Mouse (Mus musculus): ENCODE data around the gene Klra2. TPM values are rescaled to one million over a fixed set of nuclear protein-coding genes. Genes with fewer than 3 reads are reported as not detected.

Klra2 gene
- polyA plus RNA-seq, 1 experiment from 2014 or later = not detected

DNA sequence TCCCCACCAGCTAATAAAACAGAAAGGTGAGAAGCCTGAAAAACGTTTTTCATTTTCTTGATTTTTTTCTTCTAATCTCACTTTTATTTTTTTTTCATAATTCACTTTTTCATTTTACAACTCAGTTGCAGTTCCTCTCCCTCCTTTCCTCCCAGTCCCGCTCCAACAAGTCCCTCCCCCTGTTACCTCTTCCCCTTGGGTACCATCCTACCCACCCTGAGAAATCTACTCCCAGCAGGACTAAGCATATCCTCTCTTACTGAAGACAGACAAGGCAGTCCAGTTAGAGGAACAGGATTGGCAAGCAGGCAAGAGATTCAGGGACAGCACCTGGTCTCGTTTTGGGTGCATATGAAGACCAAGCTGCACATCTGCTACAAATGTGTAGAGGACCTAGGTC lies 15.6 kb upstream of the Klra2 start:
- no peak overlapping the region for H3K9ac ChIP-seq (replicated peaks)
- H3K4me2 ChIP-seq (replicated peaks) = no peak overlapping the region
- H3K4me3 ChIP-seq = no peak overlapping the region
- H3K27me3 ChIP-seq = no peaks in the 10 kb centered on the region
- ATAC-seq (replicated peaks) = no peak
- no peaks in the 10 kb centered on the region for H3K4me1 ChIP-seq
- H3K36me3 ChIP-seq = no peaks in the 10 kb centered on the region
- WGBS = 73% methylated on average over 3 of the region's 3 CpGs
- no peaks in the 10 kb centered on the region for H3K9me3 ChIP-seq
- H3K27ac ChIP-seq (replicated peaks) = no peak overlapping the region

DNA sequence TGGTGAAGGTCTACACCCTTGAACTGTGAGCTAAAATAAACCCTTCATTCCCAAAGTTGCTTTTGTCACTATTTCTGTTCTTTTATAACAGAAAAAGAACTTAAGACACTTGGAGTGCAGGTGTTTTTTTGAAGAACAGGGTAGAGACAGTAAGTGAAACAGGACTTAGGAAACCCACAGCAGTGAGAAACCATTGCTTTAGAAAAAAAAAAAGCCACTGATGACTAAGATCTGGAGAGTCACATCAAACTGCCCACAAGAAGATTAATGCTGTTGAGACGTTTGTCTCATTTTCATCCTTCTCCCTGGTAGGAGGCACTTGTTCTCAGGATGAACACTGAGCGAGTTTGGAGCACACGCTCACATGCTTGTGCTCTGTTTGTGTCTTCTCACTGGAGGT lies 14.8 kb upstream of the Klra2 start:
- Histone ChIP-seq H3K27ac (replicated peaks) (no peak overlapping the region), H3K9me3 (no peaks in the 10 kb centered on the region), H3K9ac (replicated peaks) (no peak overlapping the region), H3K36me3 (no peaks in the 10 kb centered on the region), H3K4me3 (no peak overlapping the region), H3K4me2 (replicated peaks) (no peak overlapping the region), H3K27me3 (no peaks in the 10 kb centered on the region), H3K4me1 (no peaks in the 10 kb centered on the region)
- 82% methylated on average over 3 of the region's 3 CpGs for WGBS
- ATAC-seq (replicated peaks) = no peak

DNA sequence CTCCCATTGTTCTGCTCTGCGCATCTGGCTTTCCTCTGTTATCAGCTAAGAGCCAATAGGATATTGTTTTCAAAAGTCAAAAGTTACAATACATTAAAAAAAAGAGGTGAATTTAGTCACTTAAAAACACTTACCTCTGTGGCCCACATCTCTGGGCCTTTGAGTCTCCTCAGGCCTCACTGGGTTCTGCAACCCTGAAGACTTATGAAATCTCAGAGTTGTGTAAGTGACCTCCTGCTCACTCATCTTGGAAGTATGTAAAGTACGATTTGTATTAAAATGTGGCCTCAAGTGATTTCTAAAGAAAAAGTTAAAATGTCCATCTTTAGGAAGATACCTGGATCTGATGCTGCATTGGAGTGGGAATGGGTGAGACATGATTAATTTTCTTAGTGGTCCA lies 2.1 kb downstream of the Klra2 start:
- no peaks in the 10 kb centered on the region for H3K9me3 ChIP-seq

More for the DNA sequence above, 2.1 kb downstream of the Klra2 start:
- Histone ChIP-seq H3K9ac (replicated peaks) (no peak overlapping the region), H3K4me3 (no peak overlapping the region), H3K4me1 (no peaks in the 10 kb centered on the region), H3K27me3 (no peaks in the 10 kb centered on the region), H3K27ac (replicated peaks) (no peak overlapping the region), H3K4me2 (replicated peaks) (no peak overlapping the region), H3K36me3 (no peaks in the 10 kb centered on the region)
- WGBS = 69% methylated on average over 2 of the region's 2 CpGs
- no peak for ATAC-seq (replicated peaks)

Other genes starting within 250 kb of the Klra2 start
- 47.6 and 55.0 TPM in 2 replicates for gene Magohb, start 45.9 kb upstream of the Klra2 start, polyA plus RNA-seq (2015; fragmentation: Nextera tagmentation; extraction: Ambion mirVana)
- 3.4 and 4.3 TPM in 2 replicates for gene Styk1, start 106.2 kb upstream of the Klra2 start, polyA plus RNA-seq (2015; fragmentation: Nextera tagmentation; extraction: Ambion mirVana)
- 19.5 and 20.8 TPM in 2 replicates for gene Ybx3, start 141.1 kb upstream of the Klra2 start, polyA plus RNA-seq (2015; fragmentation: Nextera tagmentation; extraction: Ambion mirVana)
- gene 5430401F13Rik, start 239.0 kb upstream of the Klra2 start, polyA plus RNA-seq (2015; fragmentation: Nextera tagmentation; extraction: Ambion mirVana) = not detected in 2 replicates
- gene Gm6619, start 239.0 kb upstream of the Klra2 start, polyA plus RNA-seq (2015; fragmentation: Nextera tagmentation; extraction: Ambion mirVana) = not detected in 2 replicates